Mouse (Mus musculus): ENCODE measurements at regions not wholly inside any gene's neighbourhood (a gene's known extent, or its start where the extent isn't known, plus 50 kb on each side); places are given as distances from the start of the nearest gene placed in this dataset.

GRCm38 (mm10) chr6:91590395-91590794, 74.7 kb downstream of the Lsm3 start:
- Histone ChIP-seq H3K27me3 (replicated peaks) (peaks cover 74% of the 10 kb centered on the region), H3K9me3 (no peaks in the 10 kb centered on the region), H3K4me1 (peaks cover 10% of the 10 kb centered on the region), H3K4me3 (replicated peaks) (no peak overlapping the region), H3K36me3 (replicated peaks; ENCODE audit: low read length) (no peaks in the 10 kb centered on the region)
- TF ChIP-seq FLI1 (IDR thresholded peaks at IDR 0.05; ENCODE audit: low read length) (no peak), GATA1 (IDR thresholded peaks at IDR 0.05; ENCODE audit: borderline replicate concordance, low read length) (no peak)

GRCm38 (mm10) chr6:91590806-91591571, 75.3 kb downstream of the Lsm3 start:
- no peaks in the 10 kb centered on the region for H3K36me3 ChIP-seq (replicated peaks; ENCODE audit: low read length)
- TF ChIP-seq GATA1 (IDR thresholded peaks at IDR 0.05; ENCODE audit: borderline replicate concordance, low read length): no peak
- H3K4me1 ChIP-seq: peaks cover 4% of the 10 kb centered on the region

GRCm38 (mm10) chr6:91592651-91593050, 76.9 kb downstream of the Lsm3 start:
- Histone ChIP-seq H3K27me3 (replicated peaks) (peaks cover 69% of the 10 kb centered on the region), H3K4me1 (no peaks in the 10 kb centered on the region), H3K9me3 (no peaks in the 10 kb centered on the region), H3K4me3 (replicated peaks) (no peak overlapping the region), H3K36me3 (replicated peaks; ENCODE audit: low read length) (no peaks in the 10 kb centered on the region)
- TF ChIP-seq GATA1 (IDR thresholded peaks at IDR 0.05; ENCODE audit: borderline replicate concordance, low read length): no peak
- TF ChIP-seq FLI1 (IDR thresholded peaks at IDR 0.05; ENCODE audit: low read length): no peak

More at GRCm38 (mm10) chr6:91590806-91591571, 75.3 kb downstream of the Lsm3 start:
- Histone ChIP-seq H3K4me3 (replicated peaks) (no peak overlapping the region), H3K27me3 (replicated peaks) (peaks cover 69% of the 10 kb centered on the region), H3K9me3 (no peaks in the 10 kb centered on the region)

- TF ChIP-seq GATA1 (IDR thresholded peaks at IDR 0.05; ENCODE audit: borderline replicate concordance, low read length): no peak
- Histone ChIP-seq H3K27me3 (replicated peaks) (peaks cover 58% of the 10 kb centered on the region), H3K4me1 (no peaks in the 10 kb centered on the region), H3K36me3 (replicated peaks; ENCODE audit: low read length) (no peaks in the 10 kb centered on the region), H3K4me3 (replicated peaks) (no peak overlapping the region), H3K9me3 (peaks cover 12% of the 10 kb centered on the region)
Measured at GRCm38 (mm10) chr6:91598942-91599341, 83.2 kb downstream of the Lsm3 start.

- Histone ChIP-seq H3K27me3 (replicated peaks) (peaks cover 61% of the 10 kb centered on the region), H3K36me3 (replicated peaks; ENCODE audit: low read length) (no peaks in the 10 kb centered on the region), H3K4me3 (replicated peaks) (no peak overlapping the region), H3K9me3 (peaks cover 12% of the 10 kb centered on the region), H3K4me1 (no peaks in the 10 kb centered on the region)
- TF ChIP-seq FLI1 (IDR thresholded peaks at IDR 0.05; ENCODE audit: low read length): no peak
- TF ChIP-seq GATA1 (IDR thresholded peaks at IDR 0.05; ENCODE audit: borderline replicate concordance, low read length): no peak
Measured at GRCm38 (mm10) chr6:91600116-91600515, 83.7 kb upstream of the Slc6a6 start.

GRCm38 (mm10) chr6:91606634-91607215, 77.1 kb upstream of the Slc6a6 start:
- H3K9me3 ChIP-seq: peaks cover 34% of the 10 kb centered on the region
- peaks cover 8% of the 10 kb centered on the region for H3K4me1 ChIP-seq
- peaks cover 76% of the 10 kb centered on the region for H3K27me3 ChIP-seq (replicated peaks)
- TF ChIP-seq FLI1 (IDR thresholded peaks at IDR 0.05; ENCODE audit: low read length) (no peak), GATA1 (IDR thresholded peaks at IDR 0.05; ENCODE audit: borderline replicate concordance, low read length) (no peak)
- no peaks in the 10 kb centered on the region for H3K36me3 ChIP-seq (replicated peaks; ENCODE audit: low read length)
- H3K4me3 ChIP-seq (replicated peaks): no peak overlapping the region

- no peak for TF ChIP-seq GATA1 (IDR thresholded peaks at IDR 0.05; ENCODE audit: borderline replicate concordance, low read length)
- TF ChIP-seq FLI1 (IDR thresholded peaks at IDR 0.05; ENCODE audit: low read length): no peak
Measured at GRCm38 (mm10) chr6:91607613-91608272, 76.1 kb upstream of the Slc6a6 start.

GRCm38 (mm10) chr6:91609671-91610070, 74.2 kb upstream of the Slc6a6 start:
- H3K4me3 ChIP-seq (replicated peaks): no peak overlapping the region
- H3K9me3 ChIP-seq: peaks cover 34% of the 10 kb centered on the region
- peaks cover 8% of the 10 kb centered on the region for H3K4me1 ChIP-seq
- no peaks in the 10 kb centered on the region for H3K36me3 ChIP-seq (replicated peaks; ENCODE audit: low read length)
- peaks cover 65% of the 10 kb centered on the region for H3K27me3 ChIP-seq (replicated peaks)
- no peak for TF ChIP-seq FLI1 (IDR thresholded peaks at IDR 0.05; ENCODE audit: low read length)
- no peak for TF ChIP-seq GATA1 (IDR thresholded peaks at IDR 0.05; ENCODE audit: borderline replicate concordance, low read length)

More at GRCm38 (mm10) chr6:91607613-91608272, 76.1 kb upstream of the Slc6a6 start:
- Histone ChIP-seq H3K27me3 (replicated peaks) (peaks cover 75% of the 10 kb centered on the region), H3K4me3 (replicated peaks) (no peak overlapping the region), H3K9me3 (peaks cover 34% of the 10 kb centered on the region), H3K36me3 (replicated peaks; ENCODE audit: low read length) (no peaks in the 10 kb centered on the region), H3K4me1 (peaks cover 8% of the 10 kb centered on the region)

GRCm38 (mm10) chr6:91615022-91615421, 68.8 kb upstream of the Slc6a6 start:
- Histone ChIP-seq H3K4me3 (replicated peaks) (no peak overlapping the region), H3K4me1 (peaks cover 17% of the 10 kb centered on the region)
- no peak for TF ChIP-seq GATA1 (IDR thresholded peaks at IDR 0.05; ENCODE audit: borderline replicate concordance, low read length)

GRCm38 (mm10) chr6:91616541-91616940, 67.3 kb upstream of the Slc6a6 start:
- TF ChIP-seq GATA1 (IDR thresholded peaks at IDR 0.05; ENCODE audit: borderline replicate concordance, low read length) (no peak), FLI1 (IDR thresholded peaks at IDR 0.05; ENCODE audit: low read length) (no peak)
- no peak overlapping the region for H3K4me3 ChIP-seq (replicated peaks)
- H3K36me3 ChIP-seq (replicated peaks; ENCODE audit: low read length): no peaks in the 10 kb centered on the region
- peaks cover 22% of the 10 kb centered on the region for H3K4me1 ChIP-seq
- H3K27me3 ChIP-seq (replicated peaks): peaks cover 38% of the 10 kb centered on the region
- peaks cover 12% of the 10 kb centered on the region for H3K9me3 ChIP-seq

More at GRCm38 (mm10) chr6:91615022-91615421, 68.8 kb upstream of the Slc6a6 start:
- Histone ChIP-seq H3K36me3 (replicated peaks; ENCODE audit: low read length) (no peaks in the 10 kb centered on the region), H3K9me3 (peaks cover 21% of the 10 kb centered on the region), H3K27me3 (replicated peaks) (peaks cover 42% of the 10 kb centered on the region)
